Mouse (Mus musculus): ENCODE measurements around the gene Pcnx. TPM values are rescaled to one million over a fixed set of nuclear protein-coding genes. Genes with fewer than 3 reads are reported as not detected.

Gene Pcnx
- polyA plus RNA-seq, 1 experiment from 2014 or later: 12.1 TPM

DNA sequence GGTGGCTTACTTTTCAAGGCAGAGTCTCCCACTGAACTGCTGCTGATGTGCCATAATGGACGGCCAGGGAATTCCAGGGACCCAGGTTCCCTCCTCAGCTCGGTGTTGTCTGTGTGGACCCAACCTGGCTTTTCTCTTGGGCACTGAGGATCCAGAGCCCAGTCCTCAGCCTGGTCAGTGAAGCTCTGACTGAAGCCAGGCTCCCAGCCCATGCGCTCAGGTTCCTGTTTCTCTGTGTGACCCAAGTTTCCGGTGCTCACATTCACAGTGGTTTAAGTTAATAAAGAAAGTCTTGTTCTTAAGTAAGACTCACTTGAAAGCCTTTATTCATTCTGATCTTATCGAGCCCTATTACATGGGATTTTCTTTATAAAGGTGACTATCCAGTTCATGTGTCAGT lies 74.7 kb downstream of the Pcnx start:
- H3K4me2 ChIP-seq (replicated peaks): no peak overlapping the region
- WGBS: 95% methylated on average over 5 of the region's 5 CpGs
- H3K36me3 ChIP-seq: peaks cover 5% of the 10 kb centered on the region; the same call in 1 of the 2 replicates

GRCm38 (mm10) chr12:81936066-81936465 lies 76.2 kb downstream of the Pcnx start:
- Histone ChIP-seq H3K9ac (replicated peaks) (no peak overlapping the region), H3K4me2 (replicated peaks) (no peak overlapping the region), H3K36me3 (peaks cover 5% of the 10 kb centered on the region; the same call in 1 of the 2 replicates), H3K4me3 (no peak overlapping the region), H3K4me1 (0 out of 2 replicates have a peak, but pooled peaks cover 3% of the 10 kb centered on the region), H3K27ac (replicated peaks) (0 out of 2 replicates have a peak overlapping the region, but pooled peaks have one; percentile 35), H3K27me3 (no peaks in the 10 kb centered on the region), H3K9me3 (no peaks in the 10 kb centered on the region)
- WGBS: 38% methylated on average over 4 of the region's 4 CpGs
- no peak for ATAC-seq (ENCODE audit: low FRiP score, low read depth)

More for the DNA sequence above, 74.7 kb downstream of the Pcnx start:
- Histone ChIP-seq H3K4me1 (0 out of 2 replicates have a peak, but pooled peaks cover 3% of the 10 kb centered on the region), H3K9me3 (no peaks in the 10 kb centered on the region), H3K4me3 (no peak overlapping the region), H3K27me3 (no peaks in the 10 kb centered on the region), H3K9ac (replicated peaks) (no peak overlapping the region), H3K27ac (replicated peaks) (no peak overlapping the region)
- ATAC-seq (ENCODE audit: low FRiP score, low read depth): no peak

GRCm38 (mm10) chr12:81941191-81941590 lies 81.4 kb downstream of the Pcnx start:
- H3K36me3 ChIP-seq: no peaks in the 10 kb centered on the region; the same call in 1 of the 2 replicates
- H3K4me3 ChIP-seq: no peak overlapping the region
- H3K4me2 ChIP-seq (replicated peaks): no peak overlapping the region
- 82% methylated on average over 9 of the region's 9 CpGs for WGBS
- H3K4me1 ChIP-seq: 0 out of 2 replicates have a peak, but pooled peaks cover under 1% of the 10 kb centered on the region
- H3K27ac ChIP-seq (replicated peaks): no peak overlapping the region
- no peak overlapping the region for H3K9ac ChIP-seq (replicated peaks)
- ATAC-seq (ENCODE audit: low FRiP score, low read depth): no peak
- H3K27me3 ChIP-seq: no peaks in the 10 kb centered on the region
- H3K9me3 ChIP-seq: no peaks in the 10 kb centered on the region

DNA sequence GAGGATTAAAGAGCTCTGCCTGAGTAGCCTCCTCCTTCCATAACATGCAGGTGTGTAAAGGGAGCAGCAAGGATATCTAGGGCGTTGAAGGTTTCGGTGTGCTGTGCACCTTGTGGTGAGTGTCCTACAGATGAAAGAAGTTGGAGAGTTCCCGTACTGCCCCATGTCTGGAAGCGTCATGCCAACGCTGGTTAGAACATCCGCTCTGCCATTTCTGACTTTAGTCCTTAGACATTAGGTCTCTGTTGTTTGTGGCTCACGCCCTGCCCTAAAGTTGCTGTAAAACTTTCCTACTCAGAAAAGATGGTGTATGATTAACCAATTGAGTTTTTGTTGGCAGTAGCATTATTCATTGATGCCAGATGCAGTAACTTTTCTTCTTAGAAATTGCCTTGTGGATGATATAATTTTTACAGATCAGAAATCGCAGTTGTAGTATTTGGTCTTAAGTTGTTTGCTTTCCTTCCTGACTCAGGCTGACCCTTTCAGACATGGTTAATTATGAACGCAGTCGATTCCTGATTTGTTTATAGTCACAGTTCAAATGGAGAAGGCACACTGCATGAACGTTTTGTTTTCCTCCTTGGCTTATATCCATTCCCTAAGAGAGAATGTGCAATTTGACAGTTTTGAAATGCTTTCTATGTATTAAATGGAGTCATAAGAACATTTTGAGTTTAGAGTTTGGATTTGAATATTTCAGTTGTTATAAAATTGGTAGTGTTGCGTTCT lies 83.7 kb downstream of the Pcnx start:
- Histone ChIP-seq H3K27me3 (no peaks in the 10 kb centered on the region), H3K4me2 (replicated peaks) (no peak overlapping the region), H3K4me3 (no peak overlapping the region), H3K9me3 (no peaks in the 10 kb centered on the region), H3K36me3 (peaks cover 2% of the 10 kb centered on the region; the same call in 1 of the 2 replicates), H3K27ac (replicated peaks) (no peak overlapping the region), H3K4me1 (no peaks in the 10 kb centered on the region), H3K9ac (replicated peaks) (no peak overlapping the region)
- 87% methylated on average over 12 of the region's 12 CpGs for WGBS
- ATAC-seq (ENCODE audit: low FRiP score, low read depth): no peak

DNA sequence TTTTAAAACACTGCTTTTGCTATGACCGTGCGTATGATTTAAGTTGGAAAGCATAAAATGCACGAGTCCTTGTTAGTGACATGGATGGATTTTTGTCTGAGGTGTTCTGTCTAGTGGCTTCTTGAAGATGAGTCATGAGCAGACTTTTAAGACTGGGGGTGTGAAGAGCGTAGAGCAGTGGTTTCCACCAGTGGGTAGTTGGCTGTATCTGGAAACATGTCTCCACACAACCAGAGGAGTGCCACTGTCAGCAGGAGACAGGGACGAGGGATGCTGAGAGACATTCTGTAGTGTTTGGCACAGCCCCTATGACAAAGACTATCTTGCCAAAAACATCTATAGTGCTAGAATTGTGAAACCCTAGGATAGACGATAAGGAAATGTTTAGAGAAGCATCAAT lies 89.2 kb downstream of the Pcnx start:
- Histone ChIP-seq H3K4me1 (no peaks in the 10 kb centered on the region), H3K27ac (replicated peaks) (no peak overlapping the region)
- WGBS: 94% methylated on average over 6 of the region's 6 CpGs

DNA sequence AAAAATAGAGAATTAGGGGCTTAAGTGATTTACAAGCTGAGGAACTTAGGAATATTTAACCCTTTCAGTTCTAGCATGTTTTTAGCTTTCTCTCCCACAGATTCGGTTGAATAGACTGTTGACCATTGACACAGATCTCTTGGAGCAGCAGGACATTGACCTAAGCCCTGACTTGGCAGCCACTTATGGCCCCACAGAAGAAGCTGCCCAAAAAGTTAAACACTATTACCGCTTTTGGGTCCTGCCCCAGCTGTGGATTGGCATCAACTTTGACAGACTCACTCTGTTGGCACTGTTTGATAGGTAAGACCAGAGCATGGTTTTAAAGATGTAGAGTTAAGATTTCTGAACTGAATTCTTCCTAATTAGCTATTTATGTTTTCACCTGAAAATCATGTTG lies 90.2 kb downstream of the Pcnx start:
- Histone ChIP-seq H3K27ac (replicated peaks) (no peak overlapping the region), H3K36me3 (0 out of 2 replicates have a peak, but pooled peaks cover 18% of the 10 kb centered on the region), H3K4me3 (no peak overlapping the region), H3K4me2 (replicated peaks) (no peak overlapping the region), H3K27me3 (no peaks in the 10 kb centered on the region), H3K9ac (replicated peaks) (no peak overlapping the region), H3K9me3 (no peaks in the 10 kb centered on the region), H3K4me1 (no peaks in the 10 kb centered on the region)
- ATAC-seq (ENCODE audit: low FRiP score, low read depth): no peak
- WGBS: 87% methylated on average over 2 of the region's 2 CpGs

More for the DNA sequence above, 89.2 kb downstream of the Pcnx start:
- 0 out of 2 replicates have a peak, but pooled peaks cover 18% of the 10 kb centered on the region for H3K36me3 ChIP-seq
- H3K9ac ChIP-seq (replicated peaks): no peak overlapping the region
- H3K4me3 ChIP-seq: no peak overlapping the region
- H3K9me3 ChIP-seq: no peaks in the 10 kb centered on the region
- H3K4me2 ChIP-seq (replicated peaks): no peak overlapping the region
- no peak for ATAC-seq (ENCODE audit: low FRiP score, low read depth)
- no peaks in the 10 kb centered on the region for H3K27me3 ChIP-seq

GRCm38 (mm10) chr12:81958351-81958750 lies 98.5 kb downstream of the Pcnx start:
- Histone ChIP-seq H3K4me3 (no peak overlapping the region), H3K27me3 (no peaks in the 10 kb centered on the region), H3K9me3 (no peaks in the 10 kb centered on the region), H3K27ac (replicated peaks) (no peak overlapping the region), H3K4me1 (peaks cover 3% of the 10 kb centered on the region; the same call in 1 of the 2 replicates), H3K36me3 (no peaks in the 10 kb centered on the region; the same call in 1 of the 2 replicates), H3K4me2 (replicated peaks) (no peak overlapping the region), H3K9ac (replicated peaks) (no peak overlapping the region)
- ATAC-seq (ENCODE audit: low FRiP score, low read depth): no peak
- 92% methylated on average over 4 of the region's 4 CpGs for WGBS

GRCm38 (mm10) chr12:81965416-81965815 lies 105.6 kb downstream of the Pcnx start:
- Histone ChIP-seq H3K4me2 (replicated peaks) (no peak overlapping the region), H3K27me3 (no peaks in the 10 kb centered on the region), H3K4me3 (no peak overlapping the region), H3K9me3 (no peaks in the 10 kb centered on the region), H3K4me1 (peaks cover 3% of the 10 kb centered on the region; the same call in 1 of the 2 replicates), H3K36me3 (peaks cover 40% of the 10 kb centered on the region), H3K9ac (replicated peaks) (no peak overlapping the region), H3K27ac (replicated peaks) (no peak overlapping the region)
- WGBS: 94% methylated on average over 2 of the region's 2 CpGs
- no peak for ATAC-seq (ENCODE audit: low FRiP score, low read depth)

GRCm38 (mm10) chr12:81971042-81971883 lies 111.4 kb downstream of the Pcnx start:
- Histone ChIP-seq H3K9me3 (no peaks in the 10 kb centered on the region), H3K4me2 (replicated peaks) (no peak overlapping the region), H3K9ac (replicated peaks) (no peak overlapping the region), H3K4me3 (no peak overlapping the region), H3K36me3 (peaks cover 65% of the 10 kb centered on the region), H3K4me1 (no peaks in the 10 kb centered on the region), H3K27me3 (no peaks in the 10 kb centered on the region), H3K27ac (replicated peaks) (no peak overlapping the region)
- ATAC-seq (ENCODE audit: low FRiP score, low read depth): no peak
- WGBS: 95% methylated on average over 19 of the region's 19 CpGs

DNA sequence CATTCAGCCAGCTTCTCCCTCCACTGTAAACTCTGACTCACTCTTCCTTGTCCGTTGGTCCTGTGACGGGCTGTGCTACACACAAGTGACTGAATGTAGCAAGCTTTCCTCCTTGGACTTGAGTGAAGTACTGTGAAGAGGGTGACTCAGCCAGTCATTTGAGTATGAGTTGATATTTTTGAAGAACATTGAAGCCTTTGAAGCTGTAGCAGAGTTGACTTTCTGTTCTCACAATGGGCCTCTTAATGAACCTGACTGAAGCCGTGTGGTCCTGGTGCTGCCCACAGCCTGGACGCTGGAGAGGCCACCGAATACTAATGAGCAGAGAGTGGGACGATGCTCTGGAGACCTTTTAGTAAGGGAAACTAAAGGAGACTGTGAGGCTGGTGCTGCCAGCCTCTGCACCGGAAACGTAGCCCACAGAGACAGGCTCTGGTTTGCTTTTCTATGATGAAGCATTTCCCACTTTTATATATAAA lies 112.1 kb downstream of the Pcnx start:
- H3K4me1 ChIP-seq: no peaks in the 10 kb centered on the region
- no peak overlapping the region for H3K4me3 ChIP-seq
- no peak overlapping the region for H3K9ac ChIP-seq (replicated peaks)
- no peaks in the 10 kb centered on the region for H3K27me3 ChIP-seq
- no peak overlapping the region for H3K27ac ChIP-seq (replicated peaks)
- 75% methylated on average over 8 of the region's 8 CpGs for WGBS
- peaks cover 63% of the 10 kb centered on the region for H3K36me3 ChIP-seq
- no peak overlapping the region for H3K4me2 ChIP-seq (replicated peaks)
- no peaks in the 10 kb centered on the region for H3K9me3 ChIP-seq
- no peak for ATAC-seq (ENCODE audit: low FRiP score, low read depth)

DNA sequence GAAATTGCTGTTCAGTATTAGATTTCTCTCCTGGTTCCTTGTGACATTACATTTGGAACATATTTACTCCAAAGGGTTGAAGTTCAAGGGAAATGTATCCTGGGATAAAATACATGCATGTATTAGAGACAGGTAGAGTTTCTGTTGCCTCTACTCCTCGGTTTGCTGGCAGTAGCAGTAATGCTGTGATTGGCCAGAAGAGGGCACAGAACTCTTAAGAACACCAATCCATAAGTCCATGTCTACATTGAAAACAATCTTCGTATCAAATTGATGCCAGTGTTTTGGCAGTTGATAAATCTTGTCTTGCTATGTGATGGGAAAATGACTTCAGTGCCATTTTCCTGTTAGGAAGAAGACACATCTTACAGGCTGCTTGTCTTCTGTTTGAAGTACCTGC lies 115.0 kb downstream of the Pcnx start:
- Histone ChIP-seq H3K36me3 (peaks cover 56% of the 10 kb centered on the region), H3K4me2 (replicated peaks) (no peak overlapping the region)
- WGBS: 73% methylated on average over 2 of the region's 2 CpGs

GRCm38 (mm10) chr12:81977346-81977745 lies 117.5 kb downstream of the Pcnx start:
- no peak for ATAC-seq (ENCODE audit: low FRiP score, low read depth)
- H3K4me2 ChIP-seq (replicated peaks): no peak overlapping the region
- H3K27me3 ChIP-seq: no peaks in the 10 kb centered on the region
- WGBS: 86% methylated on average over 4 of the region's 4 CpGs
- H3K27ac ChIP-seq (replicated peaks): no peak overlapping the region
- no peak overlapping the region for H3K9ac ChIP-seq (replicated peaks)
- H3K9me3 ChIP-seq: no peaks in the 10 kb centered on the region
- H3K36me3 ChIP-seq: peaks cover 61% of the 10 kb centered on the region
- H3K4me3 ChIP-seq: no peak overlapping the region
- H3K4me1 ChIP-seq: no peaks in the 10 kb centered on the region

More for the DNA sequence above, 115.0 kb downstream of the Pcnx start:
- Histone ChIP-seq H3K9me3 (no peaks in the 10 kb centered on the region), H3K4me3 (no peak overlapping the region), H3K27ac (replicated peaks) (no peak overlapping the region), H3K27me3 (no peaks in the 10 kb centered on the region), H3K9ac (replicated peaks) (no peak overlapping the region), H3K4me1 (no peaks in the 10 kb centered on the region)
- no peak for ATAC-seq (ENCODE audit: low FRiP score, low read depth)

Measured in midbrain, embryonic 12.5 days (tissue).